Mouse (Mus musculus): ENCODE results near the gene Atf5.

DNA sequence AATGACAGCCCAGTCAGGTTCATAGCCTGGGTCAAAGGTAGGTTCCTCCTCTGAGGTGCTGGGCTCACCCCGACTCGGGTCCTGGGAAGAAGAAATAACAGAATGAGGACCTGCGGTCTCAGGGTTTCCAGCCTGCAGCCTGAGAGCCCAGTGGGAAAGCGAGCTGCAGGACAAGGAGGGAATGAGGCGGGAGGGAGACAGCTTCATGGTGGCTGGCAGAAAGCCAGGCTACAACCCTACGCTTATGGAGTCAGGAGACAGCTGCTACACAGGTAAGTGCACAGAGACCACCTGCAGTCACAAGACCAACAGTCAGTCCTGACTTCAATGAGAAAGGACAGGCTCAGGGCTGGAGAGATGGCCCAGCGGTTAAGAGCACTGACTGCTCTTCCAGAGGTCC lies 30.3 kb upstream of the Atf5 start:
- TF ChIP-seq ZC3H11A (IDR thresholded peaks at IDR 0.05; ENCODE audit: borderline replicate concordance, low read depth, low read length) (no peak), HCFC1 (IDR thresholded peaks at IDR 0.05; ENCODE audit: borderline replicate concordance, insufficient read depth, low read length) (no peak), CHD2 (IDR thresholded peaks at IDR 0.05; ENCODE audit: low read depth, low read length) (no peak), MAFK (IDR thresholded peaks at IDR 0.05; ENCODE audit: insufficient read depth, low read depth, low read length) (no peak)

Data from ES-E14 (cell line).